Mouse (Mus musculus): ENCODE data around the gene Cpeb1.

DNA sequence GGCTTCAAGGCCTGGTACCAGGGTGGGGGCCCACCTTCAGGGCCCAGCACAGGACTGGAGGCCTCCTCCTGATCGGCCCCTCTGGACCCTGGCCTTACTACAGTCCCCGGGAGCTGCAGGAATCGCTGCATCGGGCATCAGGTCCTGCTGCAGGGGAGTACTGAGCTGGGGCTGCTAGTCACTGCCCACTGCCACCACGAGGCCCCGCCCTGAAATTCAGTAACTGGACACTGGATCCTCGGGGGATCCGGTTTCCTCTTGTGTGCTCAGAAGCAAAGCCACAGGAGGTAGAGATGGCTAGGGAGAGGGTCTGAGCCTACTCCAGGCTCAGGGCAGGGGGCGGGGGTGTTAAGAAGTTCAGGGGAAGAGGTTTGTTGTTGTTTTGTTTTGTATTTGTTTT, 34.4 kb upstream of the Cpeb1 start:
- TF ChIP-seq EP300 (IDR thresholded peaks at IDR 0.05; ENCODE audit: low read depth) (no peak), CTCF (IDR thresholded peaks at IDR 0.05; ENCODE audit: low read depth) (no peak)

All from liver, embryonic 14.5 days (tissue).